In the genomic region with DNA sequence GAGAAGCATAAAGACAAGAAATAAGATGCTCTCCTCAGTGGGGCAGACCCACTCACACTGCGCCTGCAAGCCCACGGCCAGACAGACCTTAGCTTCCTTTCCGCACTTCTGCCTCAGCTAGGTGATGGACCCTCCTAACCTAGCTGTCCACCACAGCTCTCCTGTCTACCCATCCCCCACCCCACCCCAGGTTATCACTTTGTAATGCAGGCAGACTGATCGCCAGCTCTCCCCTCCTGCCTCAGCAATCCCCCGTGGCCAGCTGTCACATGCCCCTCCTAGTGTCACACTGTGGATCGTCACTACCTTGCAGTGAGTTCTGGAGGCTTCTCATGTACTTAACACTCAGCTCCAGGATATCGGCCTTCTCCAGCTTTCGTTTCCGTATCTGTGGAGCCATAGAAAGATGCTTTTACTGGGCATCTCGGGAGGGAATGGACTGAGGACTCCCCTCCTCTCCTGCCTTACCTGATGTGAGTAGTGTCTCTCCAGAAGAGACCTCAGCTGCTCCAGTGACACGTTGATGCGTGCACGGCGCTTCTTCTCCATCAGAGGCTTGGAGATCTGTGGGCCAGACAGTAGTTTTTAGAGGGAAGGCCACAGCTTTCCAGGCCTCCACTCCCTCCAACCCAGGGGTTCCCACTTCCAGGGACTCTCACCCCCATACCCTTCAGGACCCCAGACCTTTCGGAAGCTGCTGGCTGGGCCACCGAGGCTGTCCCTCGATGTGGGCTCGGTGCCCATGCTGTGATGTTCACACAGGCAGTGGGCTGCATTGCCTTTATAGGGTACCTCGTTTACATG, we compare ENCODE assay signal across 16 mouse cellular contexts. TPM values are rescaled to one million over a fixed set of nuclear protein-coding genes. Genes with fewer than 3 reads are reported as not detected.
DNase-seq lines count a peak whose midpoint lies in the region; ATAC-seq lines count a peak whose summit lies in the region.
"Had no signal": no experiment of that assay in that cellular context is flagged by ENCODE, and none has a peak within 500 bp of the region (broad histone marks: within the 10 kb centered on the region; RNA-seq: fewer than 3 reads in every experiment).

No protein-coding gene starts in this region.

- no peaks in the 10 kb centered on the region; the same call in 1 of the 2 replicates for H3K9me3 ChIP-seq in megakaryocyte, embryonic 14.5 days
- no peaks in the 10 kb centered on the region for H3K9me3 ChIP-seq in hindbrain, embryonic 12.5 days (replicated peaks)
- no peaks in the 10 kb centered on the region for H3K9me3 ChIP-seq in midbrain, embryonic 13.5 days
- no peaks in the 10 kb centered on the region for H3K9me3 ChIP-seq in kidney, embryonic 14.5 days (ENCODE audit: control insufficient read depth, low read length)
- H3K9me3 ChIP-seq: heart, embryonic 15.5 days had no signal

- peak overlapping the region; percentile 52 for H3K4me2 ChIP-seq in hindbrain, embryonic 12.5 days (replicated peaks)
- peak overlapping the region; percentile 57 for H3K4me2 ChIP-seq in midbrain, embryonic 13.5 days (replicated peaks)
- no peak overlapping the region for H3K4me2 ChIP-seq in kidney, embryonic 14.5 days (replicated peaks; ENCODE audit: low read depth, low read length)
- H3K4me2 ChIP-seq: heart, embryonic 15.5 days had no signal

- H3K4me1 ChIP-seq in megakaryocyte, embryonic 14.5 days: peaks cover 37% of the 10 kb centered on the region
- peaks cover 65% of the 10 kb centered on the region for H3K4me1 ChIP-seq in hindbrain, embryonic 12.5 days
- H3K4me1 ChIP-seq in midbrain, embryonic 13.5 days (replicated peaks): peaks cover 71% of the 10 kb centered on the region
- H3K4me1 ChIP-seq in kidney, embryonic 14.5 days (ENCODE audit: control insufficient read depth, insufficient read depth, low read length): peaks cover 18% of the 10 kb centered on the region

- no peak overlapping the region for H3K27ac ChIP-seq in hindbrain, embryonic 12.5 days
- H3K27ac ChIP-seq in midbrain, embryonic 13.5 days: no peak overlapping the region
- no peak overlapping the region for H3K27ac ChIP-seq in kidney, embryonic 14.5 days (ENCODE audit: low read depth, low read length)
- H3K27ac ChIP-seq: embryonic facial prominence, embryonic 12.5 days; heart, embryonic 15.5 days; limb, embryonic 12.5 days had no signal

- no peaks in the 10 kb centered on the region for H3K36me3 ChIP-seq in megakaryocyte, embryonic 14.5 days (replicated peaks; ENCODE audit: low read length)
- H3K36me3 ChIP-seq in hindbrain, embryonic 12.5 days: no peaks in the 10 kb centered on the region
- no peaks in the 10 kb centered on the region for H3K36me3 ChIP-seq in midbrain, embryonic 13.5 days
- no peaks in the 10 kb centered on the region for H3K36me3 ChIP-seq in kidney, embryonic 14.5 days (ENCODE audit: control insufficient read depth, insufficient read depth, low read length)
- H3K36me3 ChIP-seq: embryonic facial prominence, embryonic 12.5 days; heart, embryonic 15.5 days; limb, embryonic 12.5 days had no signal

- DNase-seq in urinary bladder, postnatal 36 days (ENCODE audit: low spot score in 2 of 2): no peak
- no peak for DNase-seq in left cerebral cortex, adult 9 months (ENCODE audit: low spot score in 2 of 2)
- DNase-seq: cerebellum, postnatal 36 days had no signal

- H3K9ac ChIP-seq in hindbrain, embryonic 12.5 days: no peak overlapping the region
- no peak overlapping the region for H3K9ac ChIP-seq in midbrain, embryonic 13.5 days (replicated peaks)
- H3K9ac ChIP-seq in kidney, embryonic 14.5 days (ENCODE audit: low read depth, low read length): no peak overlapping the region
- H3K9ac ChIP-seq: embryonic facial prominence, embryonic 12.5 days; heart, embryonic 15.5 days; limb, embryonic 12.5 days had no signal

- no peak for ATAC-seq in megakaryocyte, adult 5-6 weeks (ENCODE audit: poor library complexity, severe bottlenecking)
- no peak for ATAC-seq in hindbrain, embryonic 12.5 days (ENCODE audit: low FRiP score)
- ATAC-seq in midbrain, embryonic 13.5 days: no peak
- ATAC-seq in kidney, embryonic 14.5 days (ENCODE audit: low FRiP score, low TSS enrichment): no peak

- whole genome bisulfite sequencing in hindbrain, embryonic 12.5 days: 10% methylated on average over 19 of the region's 19 CpGs
- 6% methylated on average over 19 of the region's 19 CpGs for WGBS in midbrain, embryonic 13.5 days
- 6% methylated on average over 19 of the region's 19 CpGs for WGBS in kidney, embryonic 14.5 days

- peak overlapping the region; percentile 30 for H3K4me3 ChIP-seq in megakaryocyte, embryonic 14.5 days (replicated peaks)
- H3K4me3 ChIP-seq in hindbrain, embryonic 12.5 days: peak overlapping the region; percentile 23; the same call in 1 of the 2 replicates
- no peak overlapping the region for H3K4me3 ChIP-seq in midbrain, embryonic 13.5 days (replicated peaks)
- no peak overlapping the region for H3K4me3 ChIP-seq in kidney, embryonic 14.5 days (ENCODE audit: low read length)
- H3K4me3 ChIP-seq: heart, embryonic 15.5 days had no signal

- H3K27me3 ChIP-seq in megakaryocyte, embryonic 14.5 days (replicated peaks): peaks cover 93% of the 10 kb centered on the region
- H3K27me3 ChIP-seq in hindbrain, embryonic 12.5 days: peaks cover 96% of the 10 kb centered on the region
- peaks cover 97% of the 10 kb centered on the region for H3K27me3 ChIP-seq in midbrain, embryonic 13.5 days
- H3K27me3 ChIP-seq in kidney, embryonic 14.5 days (ENCODE audit: control insufficient read depth, insufficient read depth, low read length): peaks cover 90% of the 10 kb centered on the region

RNA-seq across cellular contexts. Expression of gene Hes3, which starts 3.9 kb away (rescaled TPM):
- polyA plus RNA-seq in megakaryocyte, embryonic 14.5 days (2012; ENCODE audit: insufficient read depth, low replicate concordance): not detected in 2 replicates
- total RNA-seq in megakaryocyte, adult 5-6 weeks (2015): not detected in 2 replicates
- total RNA-seq in megakaryocyte, adult 5-6 weeks (2017): not detected in 2 replicates
- 1.2 and 2.1 TPM in 2 replicates for polyA plus RNA-seq in hindbrain, embryonic 12.5 days (2016; fragmentation: Nextera tagmentation; extraction: Ambion mirVana)
- 1.4 and 2.5 TPM in 2 replicates for polyA plus RNA-seq in midbrain, embryonic 13.5 days (2015; fragmentation: Nextera tagmentation; extraction: Ambion mirVana)
- polyA plus RNA-seq in kidney, embryonic 14.5 days (2014; fragmentation: Nextera tagmentation; extraction: Ambion mirVana): not detected in 2 replicates
- total RNA-seq: adrenal gland, postnatal 36 days; layer of hippocampus, postnatal 10 days had no signal
- polyA plus RNA-seq: gonadal fat pad, adult 2 months; heart, embryonic 15.5 days; intestine, embryonic 14.5 days; limb, embryonic 12.5 days; liver, embryonic 16.5 days had no signal

RNA-seq across cellular contexts. Expression of gene Icmt, which starts 9.5 kb away (rescaled TPM):
- polyA plus RNA-seq in megakaryocyte, embryonic 14.5 days (2012; ENCODE audit: insufficient read depth, low replicate concordance): 5.8 and 20.7 TPM in 2 replicates
- 8.7 and 9.3 TPM in 2 replicates for total RNA-seq in megakaryocyte, adult 5-6 weeks (2015)
- 9.7 and 11.9 TPM in 2 replicates for total RNA-seq in megakaryocyte, adult 5-6 weeks (2017)
- 25.3 and 25.6 TPM in 2 replicates for polyA plus RNA-seq in hindbrain, embryonic 12.5 days (2016; fragmentation: Nextera tagmentation; extraction: Ambion mirVana)
- polyA plus RNA-seq in midbrain, embryonic 13.5 days (2015; fragmentation: Nextera tagmentation; extraction: Ambion mirVana): 18.1 and 19.0 TPM in 2 replicates
- 14.7 and 28.1 TPM in 2 replicates for polyA plus RNA-seq in kidney, embryonic 14.5 days (2014; fragmentation: Nextera tagmentation; extraction: Ambion mirVana)

RNA-seq across cellular contexts. Expression of gene Gpr153, which starts 13.5 kb away (rescaled TPM):
- polyA plus RNA-seq in megakaryocyte, embryonic 14.5 days (2012; ENCODE audit: insufficient read depth, low replicate concordance): 0.11 TPM in 1 of 2 replicates, not detected in the other
- not detected in 2 replicates for total RNA-seq in megakaryocyte, adult 5-6 weeks (2015)
- 0.04 and 1.7 TPM in 2 replicates for total RNA-seq in megakaryocyte, adult 5-6 weeks (2017)
- 13.1 and 16.2 TPM in 2 replicates for polyA plus RNA-seq in hindbrain, embryonic 12.5 days (2016; fragmentation: Nextera tagmentation; extraction: Ambion mirVana)
- 6.0 and 8.1 TPM in 2 replicates for polyA plus RNA-seq in midbrain, embryonic 13.5 days (2015; fragmentation: Nextera tagmentation; extraction: Ambion mirVana)
- 7.5 and 9.1 TPM in 2 replicates for polyA plus RNA-seq in kidney, embryonic 14.5 days (2014; fragmentation: Nextera tagmentation; extraction: Ambion mirVana)

RNA-seq across cellular contexts. Expression of gene Rnf207, which starts 31.3 kb away (rescaled TPM):
- polyA plus RNA-seq in megakaryocyte, embryonic 14.5 days (2012; ENCODE audit: insufficient read depth, low replicate concordance): 1.8 and 3.8 TPM in 2 replicates
- not detected in 2 replicates for total RNA-seq in megakaryocyte, adult 5-6 weeks (2015)
- not detected in 2 replicates for total RNA-seq in megakaryocyte, adult 5-6 weeks (2017)
- polyA plus RNA-seq in hindbrain, embryonic 12.5 days (2016; fragmentation: Nextera tagmentation; extraction: Ambion mirVana): 2.5 and 3.8 TPM in 2 replicates
- 4.7 TPM in 2 replicates for polyA plus RNA-seq in midbrain, embryonic 13.5 days (2015; fragmentation: Nextera tagmentation; extraction: Ambion mirVana)
- 1.1 TPM in 2 replicates for polyA plus RNA-seq in kidney, embryonic 14.5 days (2014; fragmentation: Nextera tagmentation; extraction: Ambion mirVana)
- polyA plus RNA-seq: liver, embryonic 16.5 days had no signal

RNA-seq across cellular contexts. Expression of gene Rpl22, which starts 38.0 kb away (rescaled TPM):
- 2.6 and 82.5 TPM in 2 replicates for polyA plus RNA-seq in megakaryocyte, embryonic 14.5 days (2012; ENCODE audit: insufficient read depth, low replicate concordance)
- total RNA-seq in megakaryocyte, adult 5-6 weeks (2015): 968 and 1,019 TPM in 2 replicates
- total RNA-seq in megakaryocyte, adult 5-6 weeks (2017): 2,015 and 2,172 TPM in 2 replicates
- 257 and 282 TPM in 2 replicates for polyA plus RNA-seq in hindbrain, embryonic 12.5 days (2016; fragmentation: Nextera tagmentation; extraction: Ambion mirVana)
- 213 and 217 TPM in 2 replicates for polyA plus RNA-seq in midbrain, embryonic 13.5 days (2015; fragmentation: Nextera tagmentation; extraction: Ambion mirVana)
- 475 and 692 TPM in 2 replicates for polyA plus RNA-seq in kidney, embryonic 14.5 days (2014; fragmentation: Nextera tagmentation; extraction: Ambion mirVana)

Comparison
In these comparisons a context has a peak if more than half of its experiments do, and no peak if none do; other contexts are left out.
1. H3K4me3 ChIP-seq: peak in megakaryocyte, embryonic 14.5 days (single experiment) and hindbrain, embryonic 12.5 days (single experiment); none in midbrain, embryonic 13.5 days (single experiment) and kidney, embryonic 14.5 days (single experiment).